Mouse (Mus musculus): Measurements from ENCODE around the gene Nhlrc4.

Nhlrc4 gene

GRCm38 (mm10) chr17:25957586-25958051 lies 12.9 kb upstream of the Nhlrc4 start:
- no peak for DNase-seq

GRCm38 (mm10) chr17:25956631-25957030 lies 11.9 kb upstream of the Nhlrc4 start:
- DNase-seq: no peak

GRCm38 (mm10) chr17:25956201-25956600 lies 11.4 kb upstream of the Nhlrc4 start:
- DNase-seq: no peak

- DNase-seq: no peak
These were observed 11.0 kb upstream of the Nhlrc4 start for GRCm38 (mm10) chr17:25955736-25956135.

- DNase-seq: no peak
These were observed 9.9 kb upstream of the Nhlrc4 start for GRCm38 (mm10) chr17:25954671-25955070.

- DNase-seq: no peak
These were observed 8.4 kb upstream of the Nhlrc4 start for GRCm38 (mm10) chr17:25953161-25953560.

GRCm38 (mm10) chr17:25951803-25952623 lies 7.3 kb upstream of the Nhlrc4 start, which contains the start of gene A930017K11Rik:
TSS of gene A930017K11Rik (minus strand) at chr17:25952565.
- no peak for DNase-seq

GRCm38 (mm10) chr17:25951225-25951802 lies 6.6 kb upstream of the Nhlrc4 start:
- DNase-seq: no peak

GRCm38 (mm10) chr17:25950706-25951105 lies 5.9 kb upstream of the Nhlrc4 start:
- DNase-seq: no peak

- DNase-seq: no peak
These were observed 5.2 kb upstream of the Nhlrc4 start for GRCm38 (mm10) chr17:25949981-25950380.

- DNase-seq: no peak
These were observed 3.3 kb upstream of the Nhlrc4 start for GRCm38 (mm10) chr17:25948051-25948450.

- no peak for DNase-seq
These were observed 2.8 kb upstream of the Nhlrc4 start for GRCm38 (mm10) chr17:25947576-25947975.

- no peak for DNase-seq
These were observed 2.1 kb upstream of the Nhlrc4 start for GRCm38 (mm10) chr17:25946891-25947290.

- DNase-seq: no peak
These were observed 1.6 kb upstream of the Nhlrc4 start for GRCm38 (mm10) chr17:25946349-25946748.

- no peak for DNase-seq
These were observed 875 bp upstream of the Nhlrc4 start for GRCm38 (mm10) chr17:25945517-25946155.

GRCm38 (mm10) chr17:25943769-25944168 lies 992 bp downstream of the Nhlrc4 start:
- DNase-seq: no peak

- DNase-seq: no peak
These were observed 1.5 kb downstream of the Nhlrc4 start for GRCm38 (mm10) chr17:25943221-25943620.

- no peak for DNase-seq
These were observed 2.1 kb downstream of the Nhlrc4 start for GRCm38 (mm10) chr17:25942597-25943151.

GRCm38 (mm10) chr17:25941511-25942241 lies 3.1 kb downstream of the Nhlrc4 start:
- peak; percentile 70 to 72 for DNase-seq

GRCm38 (mm10) chr17:25934526-25934925 lies 10.2 kb downstream of the Nhlrc4 start:
- no peak for DNase-seq

- DNase-seq: no peak
These were observed 19.4 kb downstream of the Nhlrc4 start for GRCm38 (mm10) chr17:25925348-25925747.

GRCm38 (mm10) chr17:25922120-25922519 lies 22.6 kb downstream of the Nhlrc4 start:
- DNase-seq: no peak

Measured in lung, adult 18-20 months (tissue).